Mouse (Mus musculus) forebrain, embryonic 11.5 days (tissue): Measurements from ENCODE around the gene Gba2. TPM values are rescaled to one million over a fixed set of nuclear protein-coding genes. Genes with fewer than 3 reads are reported as not detected.

Experiments used
- ATAC-seq: fragments of 200-750 bp; cut with Nextera tagmentation; replicated peaks from 2 replicates; pipeline ENCODE4 v1.8.0; 2017; ENCODE audit warnings: moderate TSS enrichment; ENCODE audit not compliant: low FRiP score
- DNase-seq: peaks from one replicate; pipeline ENCODE4 v3.0.0-alpha.2; 2017; ENCODE audit warnings: low spot score
- H3K27ac ChIP-seq: fragments of 300-500 bp; sonication (generic); 2 replicates; pipeline ENCODE4 v1.5.1; 2014; ENCODE audit warnings: low read depth, low read length
- H3K27me3 ChIP-seq: fragments of 300-500 bp; sonication (generic); 2 replicates; pipeline ENCODE4 v1.6.1; 2014; ENCODE audit warnings: mild to moderate bottlenecking, low read length, mixed read lengths; ENCODE audit not compliant: control insufficient read depth, insufficient read depth
- H3K36me3 ChIP-seq: fragments of 300-500 bp; sonication (generic); 2 replicates; pipeline ENCODE4 v1.6.1; 2014; ENCODE audit warnings: mild to moderate bottlenecking, low read length, moderate library complexity, mixed read lengths; ENCODE audit not compliant: control insufficient read depth, insufficient read depth
- H3K4me1 ChIP-seq: fragments of 300-500 bp; sonication (generic); replicated peaks from 2 replicates; pipeline ENCODE4 v1.6.1; 2014; ENCODE audit warnings: low read length, mixed read lengths; ENCODE audit not compliant: control insufficient read depth, insufficient read depth
- H3K4me2 ChIP-seq: fragments of 300-500 bp; sonication (generic); 2 replicates; pipeline ENCODE4 v1.6.1; 2014; ENCODE audit warnings: low read depth, mild to moderate bottlenecking, low read length, moderate library complexity, mixed read lengths; ENCODE audit not compliant: severe bottlenecking
- H3K4me3 ChIP-seq: fragments of 300-500 bp; sonication (generic); 2 replicates; pipeline ENCODE4 v1.5.1; 2014; ENCODE audit warnings: low read depth, low read length
- H3K9ac ChIP-seq: fragments of 300-500 bp; sonication (generic); 2 replicates; pipeline ENCODE4 v1.6.1; 2014; ENCODE audit warnings: low read length
- H3K9me3 ChIP-seq: fragments of 300-500 bp; sonication (generic); 2 replicates; pipeline ENCODE4 v1.6.1; 2016; ENCODE audit warnings: low read length, mixed read lengths; ENCODE audit not compliant: control insufficient read depth
- WGBS: fragments of 180-500 bp; shearing (Covaris S2); extraction: QIAGEN DNeasy Blood & Tissue Kit; methylation state at CpG from one replicate; pipeline ENCODE4 v1.1.7; 2014; 5-methylcytosine and 5-hydroxymethylcytosine counted together
- polyA plus RNA-seq: library from polyadenylated mRNA; unstranded; fragments of >200 nt; fragmentation: Nextera tagmentation; extraction: Ambion mirVana; gene quantifications from 2 replicates; pipeline ENCODE4 v1.2.1, GENCODE M21; 2014

Gene Gba2
- polyA plus RNA-seq, 1 experiment from 2014 or later, result 32.4 TPM

- Histone ChIP-seq H3K36me3 (peaks cover under 1% of the 10 kb centered on the region; the same call in 1 of the 2 replicates), H3K27me3 (no peaks in the 10 kb centered on the region), H3K4me3 (peak overlapping the region; percentile 90), H3K4me2 (peak overlapping the region; percentile 59), H3K27ac (peak overlapping the region; percentile 97), H3K9me3 (no peaks in the 10 kb centered on the region), H3K9ac (peak overlapping the region; percentile 92), H3K4me1 (peaks cover 20% of the 10 kb centered on the region; the same call in 1 of the 2 replicates)
- no peak; the same call in 1 of the 2 replicates for ATAC-seq
- DNase-seq, result no peak
- WGBS, result 3% methylated on average over 16 of the region's 16 CpGs
These were observed 17.2 kb downstream of the Gba2 start for GRCm38 (mm10) chr4:43561436-43561996.

GRCm38 (mm10) chr4:43560976-43561375 lies 17.7 kb downstream of the Gba2 start:
- 32% methylated on average over 2 of the region's 2 CpGs for WGBS
- no peak overlapping the region for H3K27ac ChIP-seq
- H3K9ac ChIP-seq, result peak overlapping the region; percentile 92; the same call in 1 of the 2 replicates
- H3K27me3 ChIP-seq, result no peaks in the 10 kb centered on the region
- ATAC-seq (no peak), DNase-seq (no peak)
- no peaks in the 10 kb centered on the region for H3K9me3 ChIP-seq
- peak overlapping the region; percentile 59 for H3K4me2 ChIP-seq
- H3K36me3 ChIP-seq, result no peaks in the 10 kb centered on the region; the same call in 1 of the 2 replicates
- H3K4me3 ChIP-seq, result peak overlapping the region; percentile 90
- H3K4me1 ChIP-seq, result peaks cover 20% of the 10 kb centered on the region; the same call in 1 of the 2 replicates

GRCm38 (mm10) chr4:43560243-43560611 lies 18.4 kb downstream of the Gba2 start:
- peaks cover 20% of the 10 kb centered on the region; the same call in 1 of the 2 replicates for H3K4me1 ChIP-seq
- WGBS, result 53% methylated on average over 6 of the region's 6 CpGs
- no peaks in the 10 kb centered on the region for H3K9me3 ChIP-seq
- no peak overlapping the region for H3K27ac ChIP-seq
- H3K27me3 ChIP-seq, result no peaks in the 10 kb centered on the region
- H3K36me3 ChIP-seq, result peaks cover 3% of the 10 kb centered on the region; the same call in 1 of the 2 replicates
- no peak for ATAC-seq
- DNase-seq, result no peak
- H3K9ac ChIP-seq, result peak overlapping the region; percentile 17; the same call in 1 of the 2 replicates
- H3K4me3 ChIP-seq, result no peak overlapping the region
- H3K4me2 ChIP-seq, result 0 out of 2 replicates have a peak overlapping the region, but pooled peaks have one; percentile 15

GRCm38 (mm10) chr4:43559519-43560242 lies 19.0 kb downstream of the Gba2 start:
- H3K4me2 ChIP-seq, result 0 out of 2 replicates have a peak overlapping the region, but pooled peaks have one; percentile 15
- peaks cover 20% of the 10 kb centered on the region; the same call in 1 of the 2 replicates for H3K4me1 ChIP-seq
- peak overlapping the region; percentile 17; the same call in 1 of the 2 replicates for H3K9ac ChIP-seq
- no peak for ATAC-seq
- peaks cover 7% of the 10 kb centered on the region; the same call in 1 of the 2 replicates for H3K36me3 ChIP-seq
- 82% methylated on average over 13 of the region's 13 CpGs for WGBS
- no peaks in the 10 kb centered on the region for H3K9me3 ChIP-seq
- no peak overlapping the region for H3K4me3 ChIP-seq
- no peak for DNase-seq
- no peak overlapping the region for H3K27ac ChIP-seq
- H3K27me3 ChIP-seq, result no peaks in the 10 kb centered on the region

GRCm38 (mm10) chr4:43558631-43559356 lies 19.9 kb downstream of the Gba2 start:
- Histone ChIP-seq H3K27ac (peak overlapping the region; percentile 68), H3K27me3 (no peaks in the 10 kb centered on the region), H3K36me3 (peaks cover 7% of the 10 kb centered on the region; the same call in 1 of the 2 replicates), H3K9ac (no peak overlapping the region), H3K4me2 (peak overlapping the region; percentile 26; the same call in 1 of the 2 replicates), H3K9me3 (no peaks in the 10 kb centered on the region), H3K4me3 (no peak overlapping the region), H3K4me1 (peaks cover 20% of the 10 kb centered on the region; the same call in 1 of the 2 replicates)
- WGBS, result 34% methylated on average over 13 of the region's 13 CpGs
- peak; percentile 69 for DNase-seq
- no peak for ATAC-seq

- Histone ChIP-seq H3K27ac (no peak overlapping the region), H3K9ac (0 out of 2 replicates have a peak overlapping the region, but pooled peaks have one; percentile 9), H3K27me3 (no peaks in the 10 kb centered on the region), H3K4me1 (peaks cover 17% of the 10 kb centered on the region; the same call in 1 of the 2 replicates), H3K36me3 (peaks cover 9% of the 10 kb centered on the region), H3K4me2 (peak overlapping the region; percentile 26; the same call in 1 of the 2 replicates), H3K4me3 (no peak overlapping the region), H3K9me3 (no peaks in the 10 kb centered on the region)
- WGBS, result 48% methylated on average over 5 of the region's 5 CpGs
- DNase-seq, result no peak
- ATAC-seq, result no peak
These were observed 20.5 kb downstream of the Gba2 start for GRCm38 (mm10) chr4:43558028-43558630.

- H3K27ac ChIP-seq, result no peak overlapping the region
- H3K4me3 ChIP-seq, result no peak overlapping the region
- H3K36me3 ChIP-seq, result peaks cover 22% of the 10 kb centered on the region
- no peak for ATAC-seq
- DNase-seq, result no peak
- H3K4me1 ChIP-seq, result peaks cover 13% of the 10 kb centered on the region; the same call in 1 of the 2 replicates
- 96% methylated on average over 7 of the region's 7 CpGs for WGBS
- no peaks in the 10 kb centered on the region for H3K9me3 ChIP-seq
- no peak overlapping the region for H3K4me2 ChIP-seq
- H3K9ac ChIP-seq, result no peak overlapping the region
- no peaks in the 10 kb centered on the region for H3K27me3 ChIP-seq
These were observed 22.7 kb downstream of the Gba2 start for GRCm38 (mm10) chr4:43555926-43556325.

GRCm38 (mm10) chr4:43553891-43554290 lies 24.8 kb downstream of the Gba2 start:
- no peak overlapping the region for H3K9ac ChIP-seq
- no peak overlapping the region for H3K27ac ChIP-seq
- ATAC-seq (no peak), DNase-seq (no peak)
- no peak overlapping the region for H3K4me3 ChIP-seq
- peaks cover 5% of the 10 kb centered on the region; the same call in 1 of the 2 replicates for H3K4me1 ChIP-seq
- H3K27me3 ChIP-seq, result no peaks in the 10 kb centered on the region
- H3K9me3 ChIP-seq, result no peaks in the 10 kb centered on the region
- H3K4me2 ChIP-seq, result no peak overlapping the region
- peaks cover 33% of the 10 kb centered on the region for H3K36me3 ChIP-seq
